Mouse (Mus musculus) kidney, embryonic 15.5 days (tissue): ENCODE results near the gene Rab25. TPM values are rescaled to one million over a fixed set of nuclear protein-coding genes. Genes with fewer than 3 reads are reported as not detected.

ENCODE experiments used
- ATAC-seq: fragments of 200-750 bp; cut with Nextera tagmentation; replicated peaks from 2 replicates; pipeline ENCODE4 v1.8.0; 2017; ENCODE audit warnings: moderate TSS enrichment; ENCODE audit not compliant: low FRiP score
- H3K27ac ChIP-seq: fragments of 300-500 bp; sonication (generic); 2 replicates; pipeline ENCODE4 v1.5.1; 2015; ENCODE audit warnings: mild to moderate bottlenecking, inconsistent platforms
- H3K27me3 ChIP-seq: fragments of 300-500 bp; sonication (generic); 2 replicates; pipeline ENCODE4 v1.6.1; 2015; ENCODE audit warnings: inconsistent platforms
- H3K36me3 ChIP-seq: fragments of 300-500 bp; sonication (generic); 2 replicates; pipeline ENCODE4 v1.6.1; 2015; ENCODE audit warnings: inconsistent platforms
- H3K4me1 ChIP-seq: fragments of 300-500 bp; sonication (generic); 2 replicates; pipeline ENCODE4 v1.6.1; 2015; ENCODE audit warnings: inconsistent platforms
- H3K4me2 ChIP-seq: fragments of 300-500 bp; sonication (generic); 2 replicates; pipeline ENCODE4 v1.6.1; 2015; ENCODE audit warnings: moderate library complexity, mild to moderate bottlenecking, inconsistent platforms
- H3K4me3 ChIP-seq: fragments of 300-500 bp; sonication (generic); replicated peaks from 2 replicates; pipeline ENCODE4 v1.5.1; 2015; ENCODE audit warnings: mild to moderate bottlenecking, inconsistent platforms
- H3K9ac ChIP-seq: fragments of 300-500 bp; sonication (generic); 2 replicates; pipeline ENCODE4 v1.6.1; 2015; ENCODE audit warnings: mild to moderate bottlenecking, inconsistent platforms
- H3K9me3 ChIP-seq: fragments of 300-500 bp; sonication (generic); replicated peaks from 2 replicates; pipeline ENCODE4 v1.6.1; 2016; ENCODE audit warnings: inconsistent platforms
- WGBS: fragments of 180-500 bp; shearing (Covaris S2); methylation state at CpG from one replicate; pipeline ENCODE4 v1.1.7; 2015; ENCODE audit warnings: mixed read lengths; 5-methylcytosine and 5-hydroxymethylcytosine counted together
- polyA plus RNA-seq: library from polyadenylated mRNA; unstranded; fragments of >200 nt; fragmentation: Nextera tagmentation; extraction: Ambion mirVana; gene quantifications from 2 replicates; pipeline ENCODE4 v1.2.1, GENCODE M21; 2015

The Rab25 gene
- polyA plus RNA-seq, 1 experiment from 2014 or later, result 15.1 TPM

DNA sequence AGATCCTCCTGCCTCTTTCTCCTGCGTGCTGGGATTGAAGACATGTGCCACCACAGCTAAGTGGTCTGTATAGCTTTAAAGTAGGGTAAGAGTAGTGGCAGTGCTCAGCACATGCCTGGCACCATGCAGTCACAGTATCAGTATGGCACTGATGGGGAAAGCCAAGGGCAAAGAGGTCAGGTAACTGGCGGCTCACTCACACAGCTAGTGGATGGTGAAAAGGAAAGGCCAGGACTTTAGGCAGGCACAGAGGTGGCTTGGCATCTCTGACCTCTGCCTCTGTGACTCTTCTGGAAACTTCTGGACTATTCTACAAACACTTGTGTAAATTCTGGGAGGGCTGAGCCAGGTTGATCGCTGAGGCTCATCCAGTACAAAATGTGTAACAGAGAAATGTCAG, 18.0 kb upstream of the Rab25 start:
- H3K9ac ChIP-seq, result no peak overlapping the region
- H3K27me3 ChIP-seq, result no peaks in the 10 kb centered on the region
- no peak overlapping the region for H3K4me2 ChIP-seq
- no peaks in the 10 kb centered on the region for H3K9me3 ChIP-seq
- ATAC-seq, result no peak
- H3K4me1 ChIP-seq, result peaks cover 41% of the 10 kb centered on the region
- WGBS, result 90% methylated on average over 3 of the region's 3 CpGs
- H3K27ac ChIP-seq, result no peak overlapping the region
- H3K36me3 ChIP-seq, result peaks cover 93% of the 10 kb centered on the region
- no peak overlapping the region for H3K4me3 ChIP-seq

DNA sequence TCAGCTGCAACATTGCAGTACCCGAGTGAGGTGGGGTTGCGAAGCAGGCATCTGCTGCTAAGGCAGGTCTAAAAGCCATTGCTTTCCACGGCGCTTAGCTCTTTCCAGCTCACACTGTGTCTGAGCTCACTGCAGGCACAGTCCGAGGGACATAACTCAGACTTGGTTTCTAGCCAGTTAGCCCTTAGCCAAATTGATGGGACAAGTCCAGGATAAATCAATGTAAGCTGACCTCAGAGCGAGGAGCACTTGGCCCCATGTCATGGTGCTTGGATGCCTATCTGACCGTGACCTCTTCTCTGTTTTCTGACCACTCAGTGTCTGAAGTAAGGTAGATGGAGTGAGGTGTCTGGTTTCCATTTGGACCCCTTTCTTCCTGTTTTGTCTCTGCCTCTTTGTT, 15.9 kb upstream of the Rab25 start:
- peak; percentile 81 for ATAC-seq
- H3K4me2 ChIP-seq, result peak overlapping the region; percentile 9; the same call in 1 of the 2 replicates
- H3K27ac ChIP-seq, result peak overlapping the region; percentile 87
- no peaks in the 10 kb centered on the region for H3K9me3 ChIP-seq
- H3K4me1 ChIP-seq, result peaks cover 42% of the 10 kb centered on the region
- WGBS, result 39% methylated on average over 7 of the region's 7 CpGs
- H3K4me3 ChIP-seq, result no peak overlapping the region
- H3K36me3 ChIP-seq, result peaks cover 99% of the 10 kb centered on the region
- H3K9ac ChIP-seq, result 0 out of 2 replicates have a peak overlapping the region, but pooled peaks have one; percentile 26
- no peaks in the 10 kb centered on the region for H3K27me3 ChIP-seq

- no peaks in the 10 kb centered on the region for H3K9me3 ChIP-seq
- 0 out of 2 replicates have a peak overlapping the region, but pooled peaks have one; percentile 9 for H3K4me2 ChIP-seq
- 0 out of 2 replicates have a peak overlapping the region, but pooled peaks have one; percentile 26 for H3K9ac ChIP-seq
- H3K4me3 ChIP-seq, result no peak overlapping the region
- 29% methylated on average over 4 of the region's 4 CpGs for WGBS
- H3K36me3 ChIP-seq, result peaks cover 99% of the 10 kb centered on the region
- no peaks in the 10 kb centered on the region for H3K27me3 ChIP-seq
- 0 out of 2 replicates have a peak, but pooled peaks have one; percentile 3 for ATAC-seq
- peaks cover 42% of the 10 kb centered on the region for H3K4me1 ChIP-seq
- peak overlapping the region; percentile 87 for H3K27ac ChIP-seq
These were observed 15.3 kb upstream of the Rab25 start for GRCm38 (mm10) chr3:88563442-88563841.

GRCm38 (mm10) chr3:88561989-88562388, 13.9 kb upstream of the Rab25 start:
- peaks cover 42% of the 10 kb centered on the region for H3K4me1 ChIP-seq
- H3K27ac ChIP-seq, result peak overlapping the region; percentile 87
- no peak overlapping the region for H3K4me3 ChIP-seq
- peaks cover 99% of the 10 kb centered on the region for H3K36me3 ChIP-seq
- H3K9ac ChIP-seq, result 0 out of 2 replicates have a peak overlapping the region, but pooled peaks have one; percentile 15
- no peaks in the 10 kb centered on the region for H3K9me3 ChIP-seq
- peak; percentile 22 for ATAC-seq
- no peaks in the 10 kb centered on the region for H3K27me3 ChIP-seq
- 44% methylated on average over 4 of the region's 4 CpGs for WGBS
- H3K4me2 ChIP-seq, result no peak overlapping the region

DNA sequence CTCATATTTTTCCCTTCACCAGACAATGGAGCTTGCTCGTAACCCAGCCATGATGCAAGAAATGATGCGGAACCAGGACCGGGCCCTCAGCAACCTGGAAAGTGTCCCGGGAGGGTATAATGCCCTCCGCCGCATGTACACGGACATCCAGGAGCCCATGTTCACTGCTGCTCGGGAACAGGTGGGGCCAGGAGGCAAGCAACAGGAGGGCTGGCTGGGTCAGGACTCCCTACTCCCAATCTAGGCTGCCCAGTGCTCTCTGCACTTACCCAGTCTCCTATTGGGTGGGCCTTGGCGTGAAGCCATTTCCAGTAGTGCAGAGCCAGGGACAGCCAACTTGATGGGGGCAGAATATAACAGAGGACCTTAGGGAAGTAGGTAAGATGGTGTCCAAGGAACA, 11.5 kb upstream of the Rab25 start:
- 84% methylated on average over 9 of the region's 9 CpGs for WGBS
- no peak for ATAC-seq
- Histone ChIP-seq H3K4me3 (no peak overlapping the region), H3K9ac (no peak overlapping the region), H3K9me3 (no peaks in the 10 kb centered on the region), H3K4me1 (peaks cover 52% of the 10 kb centered on the region), H3K27ac (no peak overlapping the region), H3K27me3 (no peaks in the 10 kb centered on the region), H3K36me3 (peaks cover 92% of the 10 kb centered on the region), H3K4me2 (no peak overlapping the region)

DNA sequence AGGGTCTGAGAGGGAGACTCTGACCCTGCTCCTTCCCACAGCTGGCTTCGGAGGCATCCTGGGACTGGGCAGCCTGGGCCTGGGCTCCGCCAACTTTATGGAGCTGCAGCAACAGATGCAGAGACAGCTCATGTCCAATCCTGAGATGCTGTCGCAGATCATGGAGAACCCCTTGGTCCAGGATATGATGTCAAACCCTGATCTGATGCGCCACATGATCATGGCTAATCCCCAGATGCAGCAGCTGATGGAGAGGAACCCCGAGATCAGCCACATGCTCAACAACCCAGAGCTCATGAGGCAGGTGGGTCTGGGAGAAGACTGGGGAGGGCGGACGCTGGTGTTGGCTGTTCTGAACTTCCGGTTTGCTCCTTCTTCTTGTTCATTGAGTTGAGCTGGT, 8.5 kb upstream of the Rab25 start:
- no peak for ATAC-seq
- Histone ChIP-seq H3K9me3 (no peaks in the 10 kb centered on the region), H3K27me3 (no peaks in the 10 kb centered on the region), H3K9ac (no peak overlapping the region), H3K36me3 (peaks cover 63% of the 10 kb centered on the region), H3K4me2 (no peak overlapping the region), H3K4me3 (no peak overlapping the region), H3K4me1 (peaks cover 33% of the 10 kb centered on the region), H3K27ac (no peak overlapping the region)
- 88% methylated on average over 8 of the region's 8 CpGs for WGBS

GRCm38 (mm10) chr3:88555731-88556130, 7.6 kb upstream of the Rab25 start:
- Histone ChIP-seq H3K36me3 (peaks cover 54% of the 10 kb centered on the region), H3K9me3 (no peaks in the 10 kb centered on the region), H3K4me2 (no peak overlapping the region), H3K4me3 (no peak overlapping the region), H3K27ac (no peak overlapping the region), H3K4me1 (peaks cover 35% of the 10 kb centered on the region), H3K27me3 (no peaks in the 10 kb centered on the region), H3K9ac (no peak overlapping the region)
- ATAC-seq, result no peak
- 97% methylated on average over 6 of the region's 6 CpGs for WGBS

- H3K27ac ChIP-seq, result no peak overlapping the region
- no peaks in the 10 kb centered on the region for H3K9me3 ChIP-seq
- peak overlapping the region; percentile 94; the same call in 1 of the 2 replicates for H3K4me3 ChIP-seq
- 63% methylated on average over 5 of the region's 5 CpGs for WGBS
- no peak for ATAC-seq
- H3K36me3 ChIP-seq, result peaks cover 48% of the 10 kb centered on the region
- H3K9ac ChIP-seq, result no peak overlapping the region
- H3K4me2 ChIP-seq, result peak overlapping the region; percentile 84
- H3K4me1 ChIP-seq, result peaks cover 35% of the 10 kb centered on the region
- H3K27me3 ChIP-seq, result no peaks in the 10 kb centered on the region
These were observed 7.0 kb upstream of the Rab25 start for GRCm38 (mm10) chr3:88555069-88555605.

GRCm38 (mm10) chr3:88553880-88554586, 5.9 kb upstream of the Rab25 start:
- H3K9ac ChIP-seq, result peak overlapping the region; percentile 93
- H3K27me3 ChIP-seq, result no peaks in the 10 kb centered on the region
- WGBS, result under 1% methylated on average over 39 of the region's 41 CpGs
- H3K4me3 ChIP-seq, result peak overlapping the region; percentile 94
- no peaks in the 10 kb centered on the region for H3K9me3 ChIP-seq
- H3K4me2 ChIP-seq, result peak overlapping the region; percentile 84
- peak; percentile 53 for ATAC-seq
- peaks cover 35% of the 10 kb centered on the region for H3K4me1 ChIP-seq
- peaks cover 38% of the 10 kb centered on the region for H3K36me3 ChIP-seq
- peak overlapping the region; percentile 99 for H3K27ac ChIP-seq

DNA sequence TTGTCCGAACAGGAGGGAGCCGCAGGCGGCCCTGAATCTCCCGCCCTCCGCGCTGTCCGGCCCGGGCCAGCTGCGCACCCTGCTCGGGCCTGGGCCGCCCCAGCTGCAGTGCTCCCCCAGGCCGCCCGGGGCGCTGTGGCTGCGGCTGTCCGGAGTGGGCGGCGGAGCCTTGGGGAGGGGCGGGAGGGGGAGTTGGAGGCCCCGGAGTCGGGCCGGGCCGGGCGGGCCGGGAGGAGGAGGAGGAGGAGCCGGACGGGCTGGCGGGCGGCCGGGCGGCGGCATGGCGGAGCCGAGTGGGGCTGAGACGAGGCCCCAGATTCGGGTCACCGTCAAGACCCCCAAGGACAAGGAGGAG, 5.4 kb upstream of the Rab25 start, which contains the start of gene Ubqln4:
TSS of gene Ubqln4 (plus strand) at position 234 of the 355 bp plus-strand sequence.
- peak within 1 kb of the TSS; percentile 93 for H3K9ac ChIP-seq
- under 1% methylated on average over 36 of the region's 37 CpGs for WGBS

GRCm38 (mm10) chr3:88552676-88553524, 4.8 kb upstream of the Rab25 start, which contains the start of gene Lamtor2:
Lamtor2 (minus strand) TSS chr3:88553074.
- Histone ChIP-seq H3K9me3 (no peaks in the 10 kb centered on the region), H3K4me2 (peak within 1 kb of the TSS; percentile 84), H3K27ac (peak within 1 kb of the TSS; percentile 99), H3K27me3 (no peaks in the 10 kb centered on the region), H3K4me3 (peak within 1 kb of the TSS; percentile 94), H3K36me3 (peaks cover 30% of the 10 kb centered on the region), H3K4me1 (peaks cover 42% of the 10 kb centered on the region), H3K9ac (peak within 1 kb of the TSS; percentile 93)
- WGBS, result under 1% methylated on average over 48 of the region's 48 CpGs
- ATAC-seq, result peak; percentile 91

More for the DNA sequence above, 5.4 kb upstream of the Rab25 start, which contains the start of gene Ubqln4:
- Histone ChIP-seq H3K27ac (peak within 1 kb of the TSS; percentile 99), H3K4me3 (peak within 1 kb of the TSS; percentile 94), H3K4me2 (peak within 1 kb of the TSS; percentile 84), H3K9me3 (no peaks in the 10 kb centered on the region), H3K36me3 (peaks cover 36% of the 10 kb centered on the region), H3K27me3 (no peaks in the 10 kb centered on the region), H3K4me1 (peaks cover 36% of the 10 kb centered on the region)
- peak; percentile 91 for ATAC-seq
